Mouse (Mus musculus) heart, adult 2 months (tissue): ENCODE results near the gene Olfr520.

ENCODE experiments used
- CTCF ChIP-seq: fragments of 200-600 bp; IDR thresholded peaks from 2 replicates; pipeline ENCODE4 v1.8.1; 2022; ENCODE audit warnings: antibody characterized with exemption, mild to moderate bottlenecking, moderate library complexity
- POLR2A ChIP-seq: fragments of 200-500 bp; IDR thresholded peaks from 2 replicates; pipeline ENCODE4 v1.6.1; 2011; ENCODE audit warnings: mild to moderate bottlenecking, low read depth, low read length, control low read depth; ENCODE audit not compliant: insufficient read depth

DNA sequence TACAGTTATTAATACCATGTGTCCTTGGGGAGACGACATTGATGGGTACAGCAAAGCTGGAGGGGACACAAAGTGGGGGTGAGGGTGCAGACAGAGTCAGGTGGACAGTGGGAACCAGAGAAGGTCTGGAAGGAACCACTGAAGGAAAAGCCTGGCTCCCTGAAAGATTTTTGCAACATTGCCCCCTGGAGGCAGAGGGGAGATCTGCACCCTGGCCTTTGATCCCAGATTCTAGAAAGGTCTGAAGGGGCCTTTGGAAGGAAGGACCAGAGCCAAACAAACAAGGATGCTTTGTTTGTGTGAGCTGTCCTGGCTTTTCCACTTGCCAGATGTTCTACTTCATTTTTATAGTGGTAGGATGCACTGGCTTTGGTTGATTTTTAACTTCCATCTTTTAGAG, 19.6 kb upstream of the Olfr520 start:
- no peak for TF ChIP-seq POLR2A
- TF ChIP-seq CTCF: 0 out of 2 replicates have a peak, but pooled peaks have one; percentile 100
